In genomic region chr5:146606221-146606620, GRCm38 (mm10) we compare ENCODE assay signal across 26 mouse cellular contexts. TPM values are rescaled to one million over a fixed set of nuclear protein-coding genes. Genes with fewer than 3 reads are reported as not detected.
"Had no signal": no experiment of that assay in that cellular context is flagged by ENCODE, and none has a peak within 500 bp of the region (broad histone marks: within the 10 kb centered on the region; RNA-seq: fewer than 3 reads in every experiment).

No protein-coding gene starts in this region.

- H3K9me3 ChIP-seq: neural tube, embryonic 12.5 days; neural tube, embryonic 13.5 days; neural tube, embryonic 15.5 days; stomach, embryonic 15.5 days had no signal

- H3K4me1 ChIP-seq: neural tube, embryonic 12.5 days; neural tube, embryonic 13.5 days; neural tube, embryonic 15.5 days; stomach, embryonic 15.5 days had no signal

- H3K27me3 ChIP-seq: neural tube, embryonic 12.5 days; neural tube, embryonic 13.5 days; neural tube, embryonic 15.5 days had no signal

- H3K4me3 ChIP-seq: neural tube, embryonic 12.5 days; neural tube, embryonic 13.5 days; neural tube, embryonic 15.5 days; stomach, embryonic 15.5 days had no signal

- H3K9ac ChIP-seq: neural tube, embryonic 12.5 days; neural tube, embryonic 13.5 days; neural tube, embryonic 15.5 days; stomach, embryonic 15.5 days had no signal

- DNase-seq: retina, postnatal 1 day; right cerebral cortex, adult 18-20 months; right cerebral cortex, postnatal 14 days; right cerebral cortex, postnatal 25 days; right cerebral cortex, postnatal 4 days; spleen, adult 18-20 months; thymus, adult 18-20 months; thymus, adult 2 months; thymus, postnatal 14 days; thymus, postnatal 25 days; thymus, postnatal 36 days; thymus, postnatal 4 days had no signal

- H3K4me2 ChIP-seq: neural tube, embryonic 12.5 days; neural tube, embryonic 13.5 days; neural tube, embryonic 15.5 days; stomach, embryonic 15.5 days had no signal

- H3K36me3 ChIP-seq: neural tube, embryonic 12.5 days; neural tube, embryonic 13.5 days; neural tube, embryonic 15.5 days; stomach, embryonic 15.5 days had no signal

- H3K27ac ChIP-seq: neural tube, embryonic 12.5 days; neural tube, embryonic 13.5 days; neural tube, embryonic 15.5 days; stomach, embryonic 15.5 days; stomach, postnatal 0 days had no signal

RNA-seq across cellular contexts. Expression of gene Gpr12, which starts 21.2 kb away (rescaled TPM):
- total RNA-seq: neutrophil, adult 5-6 weeks had no signal
- polyA plus RNA-seq: small intestine, adult 2 months; stomach, embryonic 14.5 days; testis, adult 2 months; urinary bladder, adult 2 months had no signal

RNA-seq across cellular contexts. Expression of gene Gm3415, which starts 50.3 kb away (rescaled TPM):
- total RNA-seq: neutrophil, adult 5-6 weeks had no signal
- polyA plus RNA-seq: neural tube, embryonic 12.5 days; neural tube, embryonic 13.5 days; neural tube, embryonic 14.5 days; neural tube, embryonic 15.5 days; small intestine, adult 2 months; spleen, adult 2 months; stomach, embryonic 14.5 days; stomach, embryonic 15.5 days; stomach, embryonic 16.5 days; stomach, postnatal 0 days; thymus, adult 2 months; thymus, postnatal 0 days; urinary bladder, adult 2 months had no signal
